ENCODE assay signal across 8 mouse cellular contexts in the genomic region with DNA sequence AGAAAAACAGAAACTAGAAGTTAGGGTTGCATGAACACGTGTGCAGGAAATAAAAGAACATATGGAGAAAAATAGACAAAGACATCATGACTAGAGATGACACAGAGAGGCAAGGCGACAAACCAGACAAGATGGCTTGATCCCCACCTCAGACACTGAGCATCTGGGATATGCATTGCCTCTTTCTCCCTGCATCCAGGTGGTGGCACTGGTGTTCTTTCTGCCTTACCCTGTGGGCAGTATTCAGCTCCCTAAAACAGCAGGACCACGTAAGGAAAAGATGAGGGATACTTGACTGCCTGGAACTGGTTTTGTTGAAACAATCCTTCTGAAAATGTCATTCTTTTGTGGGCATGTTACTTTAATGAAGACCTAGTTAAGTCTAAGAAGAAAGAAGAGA.
DNase-seq lines count a peak whose midpoint lies in the region; ATAC-seq and TF ChIP-seq lines count a peak whose summit lies in the region.

No protein-coding gene starts in this region.

- peak; percentile 62; the same call in 1 of the 2 replicates for ATAC-seq in midbrain, embryonic 13.5 days
- ATAC-seq in midbrain, embryonic 15.5 days (replicated peaks) = no peak
- peak; percentile 71 for ATAC-seq in heart, postnatal 0 days (ENCODE audit: insufficient read depth, low read depth)
- ATAC-seq in lung, postnatal 0 days = peak; percentile 78

- no peak overlapping the region for H3K4me2 ChIP-seq in midbrain, embryonic 13.5 days (replicated peaks)
- no peak overlapping the region for H3K4me2 ChIP-seq in midbrain, embryonic 15.5 days
- no peak overlapping the region for H3K4me2 ChIP-seq in heart, postnatal 0 days (ENCODE audit: low read depth, low read length)
- H3K4me2 ChIP-seq in lung, postnatal 0 days (replicated peaks; ENCODE audit: low read depth, low read length) = no peak overlapping the region

- no peaks in the 10 kb centered on the region for H3K9me3 ChIP-seq in midbrain, embryonic 13.5 days
- no peaks in the 10 kb centered on the region for H3K9me3 ChIP-seq in midbrain, embryonic 15.5 days
- no peaks in the 10 kb centered on the region for H3K9me3 ChIP-seq in heart, postnatal 0 days (replicated peaks; ENCODE audit: control insufficient read depth, low read length)
- no peaks in the 10 kb centered on the region for H3K9me3 ChIP-seq in lung, postnatal 0 days (ENCODE audit: low read length)

- H3K9ac ChIP-seq in midbrain, embryonic 13.5 days (replicated peaks) = no peak overlapping the region
- H3K9ac ChIP-seq in midbrain, embryonic 15.5 days = no peak overlapping the region
- H3K9ac ChIP-seq in heart, postnatal 0 days (replicated peaks; ENCODE audit: low read depth, low read length) = no peak overlapping the region
- H3K9ac ChIP-seq in lung, postnatal 0 days (replicated peaks; ENCODE audit: low read depth) = no peak overlapping the region

- no peak overlapping the region for H3K27ac ChIP-seq in midbrain, embryonic 13.5 days
- H3K27ac ChIP-seq in midbrain, embryonic 15.5 days = no peak overlapping the region
- H3K27ac ChIP-seq in heart, postnatal 0 days (ENCODE audit: low read depth) = no peak overlapping the region
- no peak overlapping the region for H3K27ac ChIP-seq in lung, postnatal 0 days (ENCODE audit: low read length)
- no peak overlapping the region for H3K27ac ChIP-seq in testis, adult 2 months (ENCODE audit: control insufficient read depth, insufficient read depth, low read depth, low read length)

- DNase-seq in cerebellum, adult 9-10 months = peak; percentile 5
- DNase-seq in heart, postnatal 0 days (ENCODE audit: low spot score) = peak; percentile 58
- peak; percentile 56 to 71 for DNase-seq in layer of hippocampus, adult 18-20 months (ENCODE audit: low spot score in 2 of 2)
- peak; percentile 79 for DNase-seq in lung, postnatal 0 days (ENCODE audit: low spot score)
- no peak for DNase-seq in spleen, postnatal 36 days (ENCODE audit: low spot score in 2 of 2)

- H3K27me3 ChIP-seq in midbrain, embryonic 13.5 days = no peaks in the 10 kb centered on the region
- no peaks in the 10 kb centered on the region for H3K27me3 ChIP-seq in midbrain, embryonic 15.5 days (replicated peaks)
- H3K27me3 ChIP-seq in heart, postnatal 0 days (ENCODE audit: control insufficient read depth, insufficient read depth, low read length) = no peaks in the 10 kb centered on the region
- no peaks in the 10 kb centered on the region for H3K27me3 ChIP-seq in lung, postnatal 0 days (replicated peaks; ENCODE audit: insufficient read depth, low read length)
- no peaks in the 10 kb centered on the region for H3K27me3 ChIP-seq in testis, adult 2 months (ENCODE audit: control insufficient read depth, insufficient read depth, low read length)

- H3K4me1 ChIP-seq in midbrain, embryonic 13.5 days (replicated peaks) = no peaks in the 10 kb centered on the region
- no peaks in the 10 kb centered on the region for H3K4me1 ChIP-seq in midbrain, embryonic 15.5 days
- H3K4me1 ChIP-seq in heart, postnatal 0 days (ENCODE audit: control insufficient read depth, insufficient read depth) = no peaks in the 10 kb centered on the region
- no peaks in the 10 kb centered on the region for H3K4me1 ChIP-seq in lung, postnatal 0 days (ENCODE audit: insufficient read depth, low read depth, low read length)
- H3K4me1 ChIP-seq in testis, adult 2 months (ENCODE audit: control insufficient read depth, insufficient read depth, low read length) = no peaks in the 10 kb centered on the region

- TF ChIP-seq POLR2A in testis, adult 2 months (IDR thresholded peaks at IDR 0.05; ENCODE audit: control insufficient read depth, low read depth, low read length) = no peak

- WGBS in midbrain, embryonic 13.5 days = 26% methylated on average over 3 of the region's 3 CpGs
- WGBS in midbrain, embryonic 15.5 days = 22% methylated on average over 3 of the region's 3 CpGs
- 15% methylated on average over 3 of the region's 3 CpGs for whole genome bisulfite sequencing in heart, postnatal 0 days
- 17% methylated on average over 3 of the region's 3 CpGs for WGBS in lung, postnatal 0 days

- H3K36me3 ChIP-seq in midbrain, embryonic 13.5 days = no peaks in the 10 kb centered on the region
- H3K36me3 ChIP-seq in midbrain, embryonic 15.5 days (replicated peaks) = no peaks in the 10 kb centered on the region
- no peaks in the 10 kb centered on the region for H3K36me3 ChIP-seq in heart, postnatal 0 days (replicated peaks; ENCODE audit: control insufficient read depth, insufficient read depth, low read length)
- H3K36me3 ChIP-seq in lung, postnatal 0 days (ENCODE audit: insufficient read depth, low read length) = no peaks in the 10 kb centered on the region
- no peaks in the 10 kb centered on the region for H3K36me3 ChIP-seq in testis, adult 2 months (ENCODE audit: control insufficient read depth, insufficient read depth, low read length)

- H3K4me3 ChIP-seq in midbrain, embryonic 13.5 days (replicated peaks) = no peak overlapping the region
- H3K4me3 ChIP-seq in midbrain, embryonic 15.5 days = no peak overlapping the region
- H3K4me3 ChIP-seq in heart, postnatal 0 days (ENCODE audit: low read depth, low read length) = no peak overlapping the region
- no peak overlapping the region for H3K4me3 ChIP-seq in lung, postnatal 0 days (ENCODE audit: low read depth, low read length)
- no peak overlapping the region for H3K4me3 ChIP-seq in testis, adult 2 months (ENCODE audit: control insufficient read depth, low read depth, low read length)

- TF ChIP-seq CTCF in heart, postnatal 0 days (IDR thresholded peaks at IDR 0.05; ENCODE audit: low read depth) = peak; percentile 95
- peak; percentile 97 for TF ChIP-seq CTCF in lung, postnatal 0 days (IDR thresholded peaks at IDR 0.05)
- peak; percentile 60; the same call in 1 of the 2 replicates for TF ChIP-seq CTCF in testis, adult 2 months (IDR thresholded peaks at IDR 0.05; ENCODE audit: control insufficient read depth, insufficient read depth, insufficient replicate concordance, low read depth, low read length)

- TF ChIP-seq EP300 in heart, postnatal 0 days (IDR thresholded peaks at IDR 0.05; ENCODE audit: low read depth) = no peak
- no peak for TF ChIP-seq EP300 in lung, postnatal 0 days (IDR thresholded peaks at IDR 0.05)

Comparison
In these comparisons a context has a peak if more than half of its experiments do, and no peak if none do; other contexts are left out.
1. DNase-seq: peak in cerebellum, adult 9-10 months (single experiment), heart, postnatal 0 days (single experiment), layer of hippocampus, adult 18-20 months (2 of 2) and lung, postnatal 0 days (single experiment); none in spleen, postnatal 36 days (0 of 2).
2. Peak in every context shown above with its lines, with median percentiles within 50 percentile points of each other: CTCF ChIP-seq.